Mouse (Mus musculus) kidney, postnatal 0 days (tissue): ENCODE measurements at regions not wholly inside any gene's neighbourhood (a gene's known extent, or its start where the extent isn't known, plus 50 kb on each side); places are given as distances from the start of the nearest gene placed in this dataset.

Source experiments
- ATAC-seq: fragments of 200-750 bp; cut with Nextera tagmentation; replicated peaks from 2 replicates; pipeline ENCODE4 v1.8.0; 2017; ENCODE audit warnings: low read depth, moderate number of reproducible peaks, moderate TSS enrichment, moderate library complexity; ENCODE audit not compliant: low FRiP score
- DNase-seq: peaks from one replicate; pipeline ENCODE4 v3.0.0-alpha.2; 2016; ENCODE audit warnings: low spot score
- H3K27ac ChIP-seq: fragments of 300-500 bp; sonication (generic); 2 replicates; pipeline ENCODE4 v1.5.1; 2014; ENCODE audit warnings: mild to moderate bottlenecking
- H3K27me3 ChIP-seq: fragments of 300-500 bp; sonication (generic); 2 replicates; pipeline ENCODE4 v1.6.1; 2014; ENCODE audit warnings: low read length, mixed read lengths; ENCODE audit not compliant: insufficient read depth
- H3K36me3 ChIP-seq: fragments of 300-500 bp; sonication (generic); 2 replicates; pipeline ENCODE4 v1.6.1; 2014; ENCODE audit warnings: low read length, mixed read lengths; ENCODE audit not compliant: insufficient read depth
- H3K4me1 ChIP-seq: fragments of 300-500 bp; sonication (generic); replicated peaks from 2 replicates; pipeline ENCODE4 v1.6.1; 2014; ENCODE audit warnings: antibody characterized with exemption, low read length, mixed read lengths; ENCODE audit not compliant: insufficient read depth
- H3K4me2 ChIP-seq: fragments of 300-500 bp; sonication (generic); 2 replicates; pipeline ENCODE4 v1.6.1; 2014; ENCODE audit warnings: mild to moderate bottlenecking, low read length, moderate library complexity, mixed read lengths
- H3K4me3 ChIP-seq: fragments of 300-500 bp; sonication (generic); replicated peaks from 2 replicates; pipeline ENCODE4 v1.5.1; 2014; ENCODE audit warnings: low read depth, low read length
- H3K9ac ChIP-seq: fragments of 300-500 bp; sonication (generic); 2 replicates; pipeline ENCODE4 v1.6.1; 2014; ENCODE audit warnings: low read depth, low read length
- H3K9me3 ChIP-seq: fragments of 300-500 bp; sonication (generic); replicated peaks from 2 replicates; pipeline ENCODE4 v1.6.1; 2016; ENCODE audit warnings: low read length, inconsistent platforms, mixed read lengths
- CTCF ChIP-seq: IDR thresholded peaks from 2 replicates; pipeline ENCODE4 v1.5.1; 2016; ENCODE audit warnings: antibody characterized with exemption, low read depth, mild to moderate bottlenecking, moderate library complexity
- WGBS: fragments of 180-500 bp; shearing (Covaris S2); extraction: QIAGEN DNeasy Blood & Tissue Kit; methylation state at CpG from one replicate; pipeline ENCODE4 v1.1.7; 2014; 5-methylcytosine and 5-hydroxymethylcytosine counted together

- Histone ChIP-seq H3K9ac (no peak overlapping the region), H3K27ac (no peak overlapping the region), H3K9me3 (no peaks in the 10 kb centered on the region), H3K4me3 (no peak overlapping the region), H3K36me3 (no peaks in the 10 kb centered on the region), H3K4me2 (no peak overlapping the region), H3K27me3 (no peaks in the 10 kb centered on the region), H3K4me1 (no peaks in the 10 kb centered on the region)
- DNase-seq (no peak), ATAC-seq (no peak; the same call in 1 of the 2 replicates)
- WGBS = 69% methylated on average over 10 of the region's 10 CpGs
- no peak for TF ChIP-seq CTCF
Observed at GRCm38 (mm10) chr5:64714221-64714653, 89.0 kb upstream of the Klf3 start.

DNA sequence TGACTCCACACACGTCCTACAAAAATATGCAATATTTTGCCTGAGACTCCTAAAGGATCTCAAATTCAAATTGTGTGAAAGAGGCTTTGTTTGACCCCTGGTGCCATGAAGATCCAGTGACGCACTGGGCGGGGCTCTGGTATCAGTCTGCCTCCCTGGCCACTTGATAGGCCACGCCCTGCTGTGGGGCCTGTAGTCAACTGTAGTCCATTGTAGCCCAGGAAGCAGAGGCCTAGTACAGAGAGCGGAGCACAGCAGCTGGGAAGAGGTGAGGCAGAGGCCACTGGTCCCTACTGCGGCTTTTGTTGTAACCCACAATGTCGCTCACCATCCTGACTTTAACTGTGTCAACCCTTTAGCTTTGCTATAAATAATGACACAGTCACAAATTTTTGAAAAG lies 88.5 kb upstream of the Klf3 start:
- Histone ChIP-seq H3K27me3 (no peaks in the 10 kb centered on the region), H3K9me3 (no peaks in the 10 kb centered on the region), H3K4me1 (no peaks in the 10 kb centered on the region), H3K4me2 (no peak overlapping the region), H3K27ac (no peak overlapping the region), H3K36me3 (no peaks in the 10 kb centered on the region), H3K4me3 (no peak overlapping the region), H3K9ac (no peak overlapping the region)
- WGBS = 76% methylated on average over 7 of the region's 7 CpGs
- TF ChIP-seq CTCF = no peak
- DNase-seq (no peak), ATAC-seq (no peak)

- Histone ChIP-seq H3K27ac (no peak overlapping the region), H3K4me1 (no peaks in the 10 kb centered on the region), H3K27me3 (no peaks in the 10 kb centered on the region), H3K4me3 (no peak overlapping the region), H3K9me3 (no peaks in the 10 kb centered on the region), H3K9ac (no peak overlapping the region), H3K36me3 (no peaks in the 10 kb centered on the region), H3K4me2 (no peak overlapping the region)
- 80% methylated on average over 4 of the region's 4 CpGs for WGBS
- DNase-seq (no peak), ATAC-seq (no peak)
- no peak for TF ChIP-seq CTCF
Observed at GRCm38 (mm10) chr5:64716551-64716950, 86.6 kb upstream of the Klf3 start.

DNA sequence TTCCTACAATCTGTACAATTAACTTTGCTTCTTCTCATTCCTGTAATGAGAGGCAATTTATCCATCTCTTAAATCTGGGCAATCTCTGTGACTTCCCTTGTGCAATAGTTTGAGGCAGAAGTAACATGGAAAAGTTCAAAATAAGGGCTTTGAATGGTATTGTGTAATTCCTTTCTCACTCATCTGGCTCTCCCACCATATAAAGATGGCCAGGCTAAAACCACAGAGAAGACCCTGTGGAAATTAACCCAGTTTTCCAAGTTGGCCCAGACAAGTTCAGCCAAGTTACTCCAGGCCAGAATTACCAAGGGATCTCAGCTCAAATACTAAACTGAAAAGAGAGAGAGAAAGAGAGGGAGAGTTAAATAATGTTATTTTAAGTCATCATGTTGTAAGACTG lies 81.0 kb upstream of the Klf3 start:
- no peak for TF ChIP-seq CTCF

GRCm38 (mm10) chr5:64727847-64728246 lies 75.3 kb upstream of the Klf3 start:
- TF ChIP-seq CTCF = no peak
- 67% methylated on average over 2 of the region's 2 CpGs for WGBS
- DNase-seq = no peak

More for the DNA sequence above, 81.0 kb upstream of the Klf3 start:
- no peaks in the 10 kb centered on the region for H3K36me3 ChIP-seq
- no peaks in the 10 kb centered on the region for H3K9me3 ChIP-seq
- H3K27me3 ChIP-seq = no peaks in the 10 kb centered on the region
- H3K4me2 ChIP-seq = no peak overlapping the region
- H3K9ac ChIP-seq = no peak overlapping the region
- DNase-seq (no peak), ATAC-seq (no peak)
- no peak overlapping the region for H3K27ac ChIP-seq
- H3K4me1 ChIP-seq = no peaks in the 10 kb centered on the region
- no peak overlapping the region for H3K4me3 ChIP-seq

GRCm38 (mm10) chr5:64732356-64732755 lies 70.8 kb upstream of the Klf3 start:
- WGBS = 84% methylated on average over 3 of the region's 3 CpGs
- Histone ChIP-seq H3K9me3 (no peaks in the 10 kb centered on the region), H3K27ac (no peak overlapping the region), H3K27me3 (no peaks in the 10 kb centered on the region), H3K4me3 (no peak overlapping the region), H3K36me3 (no peaks in the 10 kb centered on the region), H3K4me2 (no peak overlapping the region), H3K4me1 (no peaks in the 10 kb centered on the region), H3K9ac (no peak overlapping the region)
- no peak for ATAC-seq
- no peak for DNase-seq
- no peak for TF ChIP-seq CTCF

More at GRCm38 (mm10) chr5:64727847-64728246, 75.3 kb upstream of the Klf3 start:
- no peak overlapping the region for H3K9ac ChIP-seq
- no peak overlapping the region for H3K4me3 ChIP-seq
- no peaks in the 10 kb centered on the region for H3K27me3 ChIP-seq
- no peaks in the 10 kb centered on the region for H3K9me3 ChIP-seq
- no peaks in the 10 kb centered on the region for H3K36me3 ChIP-seq
- no peak overlapping the region for H3K4me2 ChIP-seq
- H3K4me1 ChIP-seq = no peaks in the 10 kb centered on the region
- H3K27ac ChIP-seq = no peak overlapping the region
- no peak for ATAC-seq

- H3K36me3 ChIP-seq = no peaks in the 10 kb centered on the region
- TF ChIP-seq CTCF = no peak
- H3K4me3 ChIP-seq = no peak overlapping the region
- H3K4me1 ChIP-seq = peaks cover 23% of the 10 kb centered on the region; the same call in 1 of the 2 replicates
- no peak overlapping the region for H3K9ac ChIP-seq
- no peak overlapping the region for H3K4me2 ChIP-seq
- no peaks in the 10 kb centered on the region for H3K27me3 ChIP-seq
- ATAC-seq = no peak
- no peak for DNase-seq
- no peaks in the 10 kb centered on the region for H3K9me3 ChIP-seq
- H3K27ac ChIP-seq = no peak overlapping the region
Observed at GRCm38 (mm10) chr5:64736985-64737384, 66.2 kb upstream of the Klf3 start.
